Mouse (Mus musculus): ENCODE results near the gene Gm6880. TPM values are rescaled to one million over a fixed set of nuclear protein-coding genes. Genes with fewer than 3 reads are reported as not detected.
"Not testable (repeated sequence)": the region's sequence is repeated elsewhere in the genome, so short reads cannot be mapped to it uniquely, and the experiment has no call there.

The Gm6880 gene
- not detected for total RNA-seq (2021)
- long read RNA-seq, experiment 1, result 0 reads
- long read RNA-seq, experiment 2, result 0 reads

DNA sequence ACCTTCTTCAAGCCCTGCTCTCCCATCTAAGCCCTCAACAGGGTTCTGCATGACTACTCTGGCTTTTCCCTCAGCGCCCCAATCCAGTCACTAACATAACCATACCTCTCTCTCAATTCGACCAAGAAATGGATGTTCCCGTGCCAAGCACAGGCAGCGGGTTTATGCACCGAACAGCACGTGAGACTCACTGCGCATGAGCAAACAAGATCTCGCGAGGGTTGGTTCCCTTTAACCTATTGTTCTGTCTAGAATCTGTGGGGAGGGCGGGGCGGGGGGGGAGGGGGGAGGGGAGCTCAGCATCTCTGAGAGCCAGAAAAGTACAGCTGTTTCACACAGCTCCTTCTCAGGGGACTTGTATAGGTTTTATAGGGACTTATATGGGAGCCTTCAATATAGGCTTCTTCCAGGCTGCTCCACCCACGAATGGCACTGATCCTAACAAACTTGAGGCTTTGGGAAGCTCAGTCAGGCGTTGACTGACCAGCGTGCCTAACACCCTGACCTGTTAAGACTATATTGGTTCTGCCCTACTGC, at the start of gene Gm6880:
Gene Gm6880, minus strand, starts transcription at position 51 of the 537 bp plus-strand sequence.
- not testable (repeated sequence) for DNase-seq

DNA sequence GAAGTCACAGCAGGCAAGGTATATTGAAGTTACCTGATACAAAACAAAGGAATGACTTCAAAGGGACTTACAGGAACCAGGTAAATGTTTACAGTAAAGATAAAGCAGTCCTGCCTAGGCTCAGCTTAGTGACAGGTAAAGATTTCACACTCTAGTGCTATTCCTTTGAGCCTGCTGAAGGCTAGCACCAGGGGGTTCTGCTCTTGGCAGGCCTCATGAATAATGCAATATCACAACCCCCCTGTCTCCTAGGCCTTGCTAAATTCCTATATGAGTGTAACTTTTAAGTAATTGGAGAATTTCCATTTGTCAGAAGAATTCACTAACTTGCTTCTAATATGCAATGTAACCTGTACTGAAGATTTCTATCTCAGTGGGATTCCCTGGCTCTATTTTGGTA, 36.3 kb upstream of the Gm6880 start:
- DNase-seq, result not testable (repeated sequence)

DNA sequence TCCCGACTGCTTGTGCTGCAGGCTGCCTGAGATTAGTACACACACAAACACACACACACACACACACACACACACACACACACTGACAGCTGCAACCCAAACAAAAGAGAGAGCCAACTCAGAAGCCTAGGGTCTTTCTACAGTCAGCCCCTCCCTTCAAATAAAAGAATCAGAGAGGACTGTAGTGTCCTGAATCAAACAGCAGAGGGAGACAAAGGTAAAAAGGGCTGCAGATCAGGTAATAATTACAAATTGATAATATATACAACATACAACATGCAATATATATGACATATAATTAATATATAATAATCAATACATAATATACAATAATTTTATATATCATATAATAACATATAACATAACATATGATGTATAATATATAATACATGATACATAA, 15.9 kb upstream of the Gm6880 start:
- no peak for DNase-seq

DNA sequence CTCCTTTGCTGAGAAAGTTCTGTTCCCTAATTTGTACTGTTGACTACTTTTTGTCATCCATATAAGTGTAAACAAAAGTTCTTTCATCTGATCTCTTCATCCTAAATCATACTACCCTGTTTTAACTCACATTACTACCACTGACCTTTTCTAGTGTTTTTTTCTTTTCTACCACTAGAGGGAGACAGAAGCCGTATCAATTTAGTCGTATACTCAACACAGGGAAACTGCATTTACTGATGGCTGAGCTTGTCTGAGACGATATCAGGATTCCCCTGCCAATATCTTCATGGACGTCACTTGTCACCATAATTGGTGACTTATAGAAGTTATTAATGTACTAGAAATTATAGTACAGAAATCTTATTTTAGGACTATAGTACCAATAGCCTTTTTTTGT, 28.4 kb downstream of the Gm6880 start:
- DNase-seq, result no peak

DNA sequence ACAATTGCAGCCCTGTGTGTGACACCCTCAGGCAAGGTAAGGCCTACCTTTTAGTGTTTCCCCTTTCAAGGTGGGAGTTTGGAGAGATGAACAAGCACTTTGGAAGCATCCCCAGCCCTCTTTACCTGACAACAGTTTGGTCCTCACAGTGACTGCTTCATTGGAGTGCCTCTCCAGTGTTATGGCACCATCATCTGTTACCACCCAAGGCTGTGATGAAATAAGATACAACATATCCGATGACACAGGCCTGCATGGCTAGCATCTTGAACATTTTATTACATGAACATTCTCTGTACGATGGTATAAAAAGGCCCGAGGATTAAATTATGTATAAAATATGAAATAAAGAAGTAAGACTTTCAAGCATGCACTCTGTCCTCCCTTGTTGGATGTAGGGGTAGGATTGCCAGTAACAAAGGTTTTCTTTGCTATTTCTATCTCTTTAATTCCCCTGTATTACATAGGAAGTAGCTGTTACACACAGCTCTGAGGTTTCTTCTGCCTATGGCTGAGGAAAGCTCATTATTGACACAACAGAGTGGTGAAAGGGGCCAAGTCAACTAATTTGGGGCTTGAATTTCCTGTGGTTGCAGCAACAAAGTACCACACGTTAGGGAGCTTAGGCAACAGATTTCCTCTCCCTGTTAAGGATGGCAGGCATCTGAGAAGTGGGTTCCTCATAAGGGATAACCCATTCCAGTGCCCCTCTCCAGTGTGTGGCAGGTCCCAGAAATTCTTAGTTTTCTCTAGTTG, 29.9 kb downstream of the Gm6880 start:
- DNase-seq, result no peak

Other genes starting within 250 kb of the Gm6880 start
- 100 to 1,000 TPM; 151 to 183 TPM for gene Flna, start 231.6 kb downstream of the Gm6880 start, total RNA-seq (2021)
- 10 to 100 TPM; 38.0 to 45.0 TPM for gene Emd, start 226.7 kb downstream of the Gm6880 start, total RNA-seq (2021)
- gene Rpl10, start 210.6 kb downstream of the Gm6880 start, total RNA-seq (2021), result 100 to 1,000 TPM; 377 to 392 TPM
- gene Taz, start 199.5 kb downstream of the Gm6880 start, total RNA-seq (2021), result 10 to 100 TPM; 57.6 to 90.8 TPM
- 10 to 100 TPM; 10.5 to 19.1 TPM for gene Dnase1l1, start 199.1 kb downstream of the Gm6880 start, total RNA-seq (2021)
- gene Atp6ap1, start 184.3 kb downstream of the Gm6880 start, total RNA-seq (2021), result 100 to 1,000 TPM; 121 to 125 TPM
- gene Gdi1, start 176.4 kb downstream of the Gm6880 start, total RNA-seq (2021), result 100 to 1,000 TPM; 135 to 153 TPM
- gene Fam50a, start 168.4 kb downstream of the Gm6880 start, total RNA-seq (2021), result 10 to 100 TPM; 44.1 to 45.9 TPM
- 10 to 100 TPM in 1 of 2 experiments, 1 to 10 TPM in 1; 7.4 to 10.9 TPM for gene Plxna3, start 152.3 kb downstream of the Gm6880 start, total RNA-seq (2021)
- gene Lage3, start 127.8 kb downstream of the Gm6880 start, total RNA-seq (2021), result 10 to 100 TPM; 64.9 to 73.8 TPM
- gene Ubl4a, start 108.2 kb downstream of the Gm6880 start, total RNA-seq (2021), result 10 to 100 TPM; 43.6 to 46.0 TPM
- 10 to 100 TPM; 12.4 to 15.9 TPM for gene Slc10a3, start 108.0 kb downstream of the Gm6880 start, total RNA-seq (2021)
- 10 to 100 TPM; 23.6 to 26.0 TPM for gene Fam3a, start 88.1 kb downstream of the Gm6880 start, total RNA-seq (2021)
- gene Ikbkg, start 88.1 kb downstream of the Gm6880 start, total RNA-seq (2021), result 10 to 100 TPM; 49.7 to 59.3 TPM
- gene G6pdx, start 52.2 kb downstream of the Gm6880 start, total RNA-seq (2021), result 10 to 100 TPM; 75.5 to 83.1 TPM
- gene Olfr1326-ps1, start 93.5 kb upstream of the Gm6880 start, total RNA-seq (2021), result not detected
- gene Olfr1325, start 111.3 kb upstream of the Gm6880 start, total RNA-seq (2021), result not detected
- not detected for gene Gm5640, start 164.2 kb upstream of the Gm6880 start, total RNA-seq (2021)

All from adrenal gland, postnatal 10 days (tissue).